Mouse (Mus musculus) midbrain, embryonic 11.5 days (tissue): ENCODE results near the gene Col25a1. TPM values are rescaled to one million over a fixed set of nuclear protein-coding genes. Genes with fewer than 3 reads are reported as not detected.
A peak's percentile ranks its signal among the peaks of the same experiment; 100 is the strongest.

Experiments
- ATAC-seq: fragments of 200-750 bp; cut with Nextera tagmentation; 2 replicates; pipeline ENCODE4 v1.8.0; 2017; ENCODE audit warnings: moderate TSS enrichment, moderate library complexity; ENCODE audit not compliant: low FRiP score
- DNase-seq: peaks from one replicate; pipeline ENCODE4 v3.0.0; 2015; ENCODE audit warnings: low spot score; ENCODE audit errors: missing footprints
- H3K27ac ChIP-seq: fragments of 300-500 bp; sonication (generic); 2 replicates; pipeline ENCODE4 v1.5.1; 2014; ENCODE audit warnings: low read depth, low read length
- H3K27me3 ChIP-seq: fragments of 300-500 bp; sonication (generic); 2 replicates; pipeline ENCODE4 v1.6.1; 2014; ENCODE audit warnings: mild to moderate bottlenecking, low read length, moderate library complexity, mixed read lengths; ENCODE audit not compliant: control insufficient read depth, insufficient read depth
- H3K36me3 ChIP-seq: fragments of 300-500 bp; sonication (generic); 2 replicates; pipeline ENCODE4 v1.6.1; 2014; ENCODE audit warnings: mild to moderate bottlenecking, low read length, moderate library complexity, mixed read lengths; ENCODE audit not compliant: control insufficient read depth, insufficient read depth
- H3K4me1 ChIP-seq: fragments of 300-500 bp; sonication (generic); 2 replicates; pipeline ENCODE4 v1.6.1; 2014; ENCODE audit warnings: low read length; ENCODE audit not compliant: control insufficient read depth, insufficient read depth
- H3K4me2 ChIP-seq: fragments of 300-500 bp; sonication (generic); 2 replicates; pipeline ENCODE4 v1.6.1; 2014; ENCODE audit warnings: mild to moderate bottlenecking, moderate library complexity
- H3K4me3 ChIP-seq: fragments of 300-500 bp; sonication (generic); 2 replicates; pipeline ENCODE4 v1.5.1; 2014; ENCODE audit warnings: low read depth, low read length
- H3K9ac ChIP-seq: fragments of 300-500 bp; sonication (generic); 2 replicates; pipeline ENCODE4 v1.6.1; 2014; ENCODE audit warnings: low read length
- H3K9me3 ChIP-seq: fragments of 300-500 bp; sonication (generic); 2 replicates; pipeline ENCODE4 v1.6.1; 2016; ENCODE audit warnings: low read length; ENCODE audit not compliant: control insufficient read depth
- WGBS: fragments of 180-500 bp; shearing (Covaris S2); extraction: QIAGEN DNeasy Blood & Tissue Kit; methylation state at CpG from one replicate; pipeline ENCODE4 v1.1.7; 2014; 5-methylcytosine and 5-hydroxymethylcytosine counted together
- polyA plus RNA-seq: library from polyadenylated mRNA; unstranded; fragments of >200 nt; fragmentation: Nextera tagmentation; extraction: Ambion mirVana; gene quantifications from 2 replicates; pipeline ENCODE4 v1.2.1, GENCODE M21; 2014

Col25a1 gene
- polyA plus RNA-seq, 1 experiment from 2014 or later = 3.0 TPM

- H3K4me3 ChIP-seq = no peak overlapping the region
- H3K4me1 ChIP-seq = peaks cover 4% of the 10 kb centered on the region; the same call in 1 of the 2 replicates
- 77% methylated on average over 6 of the region's 6 CpGs for WGBS
- no peaks in the 10 kb centered on the region for H3K36me3 ChIP-seq
- H3K27ac ChIP-seq = no peak overlapping the region
- no peaks in the 10 kb centered on the region for H3K9me3 ChIP-seq
- ATAC-seq (no peak), DNase-seq (no peak)
- no peak overlapping the region for H3K9ac ChIP-seq
- no peaks in the 10 kb centered on the region for H3K27me3 ChIP-seq
- no peak overlapping the region for H3K4me2 ChIP-seq
These were observed 275.9 kb downstream of the Col25a1 start for GRCm38 (mm10) chr3:130407201-130407600.

GRCm38 (mm10) chr3:130413239-130413638 is 281.9 kb downstream of the Col25a1 start:
- no peaks in the 10 kb centered on the region for H3K27me3 ChIP-seq
- WGBS = 50% methylated on average over 4 of the region's 4 CpGs
- no peak overlapping the region for H3K4me3 ChIP-seq
- ATAC-seq (no peak), DNase-seq (peak; percentile 44)
- H3K36me3 ChIP-seq = no peaks in the 10 kb centered on the region
- H3K4me2 ChIP-seq = no peak overlapping the region
- H3K9me3 ChIP-seq = no peaks in the 10 kb centered on the region
- H3K4me1 ChIP-seq = no peaks in the 10 kb centered on the region
- no peak overlapping the region for H3K9ac ChIP-seq
- H3K27ac ChIP-seq = no peak overlapping the region

GRCm38 (mm10) chr3:130418951-130419350 is 287.6 kb downstream of the Col25a1 start:
- WGBS = 92% methylated on average over 9 of the region's 9 CpGs
- Histone ChIP-seq H3K4me1 (no peaks in the 10 kb centered on the region), H3K4me3 (no peak overlapping the region), H3K9me3 (no peaks in the 10 kb centered on the region), H3K4me2 (no peak overlapping the region), H3K27me3 (no peaks in the 10 kb centered on the region), H3K27ac (no peak overlapping the region), H3K36me3 (no peaks in the 10 kb centered on the region), H3K9ac (no peak overlapping the region)
- DNase-seq (peak; percentile 31), ATAC-seq (no peak)

DNA sequence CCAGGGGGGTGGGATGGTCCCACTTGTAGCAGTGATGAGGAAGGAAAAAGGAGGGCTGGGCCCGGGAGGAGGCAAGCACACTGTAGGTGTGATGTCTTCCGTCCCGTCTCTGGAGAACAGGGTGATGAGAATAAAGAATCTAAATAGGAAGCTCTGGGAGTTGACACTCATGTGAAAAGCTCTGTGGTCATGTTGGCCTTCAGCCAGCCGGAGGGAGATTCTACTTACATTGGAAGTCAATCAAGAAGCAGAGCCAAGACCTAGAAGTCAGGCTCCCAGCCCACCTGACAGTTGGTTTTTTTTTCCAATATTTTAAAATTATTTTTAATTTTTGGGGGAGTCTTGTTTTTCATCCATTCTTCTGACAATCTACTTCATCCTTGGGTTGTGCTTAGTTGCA is 297.5 kb downstream of the Col25a1 start:
- no peak overlapping the region for H3K27ac ChIP-seq
- no peaks in the 10 kb centered on the region for H3K36me3 ChIP-seq
- no peak overlapping the region for H3K4me3 ChIP-seq
- no peaks in the 10 kb centered on the region for H3K4me1 ChIP-seq
- DNase-seq = no peak
- 97% methylated on average over 4 of the region's 4 CpGs for WGBS
- no peaks in the 10 kb centered on the region for H3K27me3 ChIP-seq
- no peak overlapping the region for H3K9ac ChIP-seq
- no peak for ATAC-seq
- no peaks in the 10 kb centered on the region for H3K9me3 ChIP-seq
- H3K4me2 ChIP-seq = no peak overlapping the region

- Histone ChIP-seq H3K4me3 (no peak overlapping the region), H3K9me3 (no peaks in the 10 kb centered on the region), H3K4me1 (no peaks in the 10 kb centered on the region), H3K36me3 (no peaks in the 10 kb centered on the region), H3K27ac (no peak overlapping the region), H3K9ac (no peak overlapping the region), H3K27me3 (no peaks in the 10 kb centered on the region), H3K4me2 (no peak overlapping the region)
- WGBS = 87% methylated on average over 5 of the region's 5 CpGs
- ATAC-seq (no peak), DNase-seq (peak; percentile 76)
These were observed 298.8 kb downstream of the Col25a1 start for GRCm38 (mm10) chr3:130430052-130430451.

GRCm38 (mm10) chr3:130432818-130433217 is 301.5 kb downstream of the Col25a1 start:
- 90% methylated on average over 5 of the region's 5 CpGs for WGBS
- H3K9ac ChIP-seq = no peak overlapping the region
- H3K27me3 ChIP-seq = no peaks in the 10 kb centered on the region
- no peak overlapping the region for H3K4me2 ChIP-seq
- H3K27ac ChIP-seq = no peak overlapping the region
- no peak for ATAC-seq
- DNase-seq = no peak
- H3K36me3 ChIP-seq = no peaks in the 10 kb centered on the region
- H3K4me3 ChIP-seq = no peak overlapping the region
- no peaks in the 10 kb centered on the region for H3K4me1 ChIP-seq
- H3K9me3 ChIP-seq = no peaks in the 10 kb centered on the region

GRCm38 (mm10) chr3:130436956-130437355 is 305.7 kb downstream of the Col25a1 start:
- no peaks in the 10 kb centered on the region for H3K36me3 ChIP-seq
- H3K4me1 ChIP-seq = no peaks in the 10 kb centered on the region
- no peak overlapping the region for H3K4me2 ChIP-seq
- no peak overlapping the region for H3K4me3 ChIP-seq
- no peak overlapping the region for H3K27ac ChIP-seq
- ATAC-seq (no peak), DNase-seq (no peak)
- no peak overlapping the region for H3K9ac ChIP-seq
- no peaks in the 10 kb centered on the region for H3K9me3 ChIP-seq
- H3K27me3 ChIP-seq = no peaks in the 10 kb centered on the region

- Histone ChIP-seq H3K4me3 (no peak overlapping the region), H3K4me1 (no peaks in the 10 kb centered on the region), H3K9me3 (no peaks in the 10 kb centered on the region), H3K9ac (no peak overlapping the region), H3K27me3 (no peaks in the 10 kb centered on the region), H3K36me3 (no peaks in the 10 kb centered on the region), H3K4me2 (no peak overlapping the region), H3K27ac (no peak overlapping the region)
- ATAC-seq = no peak
- DNase-seq = no peak
- WGBS = 90% methylated on average over 6 of the region's 6 CpGs
These were observed 308.5 kb downstream of the Col25a1 start for GRCm38 (mm10) chr3:130439767-130440166.

GRCm38 (mm10) chr3:130440689-130441088 is 309.4 kb downstream of the Col25a1 start:
- WGBS = 80% methylated on average over 12 of the region's 12 CpGs
- H3K9me3 ChIP-seq = no peaks in the 10 kb centered on the region
- ATAC-seq = no peak
- no peak for DNase-seq
- H3K36me3 ChIP-seq = no peaks in the 10 kb centered on the region
- no peak overlapping the region for H3K27ac ChIP-seq
- H3K4me2 ChIP-seq = no peak overlapping the region
- H3K9ac ChIP-seq = no peak overlapping the region
- no peaks in the 10 kb centered on the region for H3K27me3 ChIP-seq
- no peaks in the 10 kb centered on the region for H3K4me1 ChIP-seq
- H3K4me3 ChIP-seq = no peak overlapping the region
